Mouse (Mus musculus) midbrain, embryonic 16.5 days (tissue): ENCODE data around the gene Vmn2r81. TPM values are rescaled to one million over a fixed set of nuclear protein-coding genes. Genes with fewer than 3 reads are reported as not detected.
"Not testable (repeated sequence)": the region's sequence is repeated elsewhere in the genome, so short reads cannot be mapped to it uniquely, and the experiment has no call there.

ENCODE experiments used
- ATAC-seq: fragments of 200-750 bp; cut with Nextera tagmentation; 2 replicates; pipeline ENCODE4 v1.8.0; 2017; ENCODE audit warnings: moderate TSS enrichment
- H3K27ac ChIP-seq: fragments of 300-500 bp; sonication (generic); 2 replicates; pipeline ENCODE4 v1.5.1; 2014; ENCODE audit warnings: mild to moderate bottlenecking, low read length, mixed read lengths
- H3K27me3 ChIP-seq: fragments of 300-500 bp; sonication (generic); 2 replicates; pipeline ENCODE4 v1.6.1; 2014; ENCODE audit warnings: low read depth, low read length, mixed read lengths; ENCODE audit not compliant: control insufficient read depth, insufficient read depth
- H3K36me3 ChIP-seq: fragments of 300-500 bp; sonication (generic); 2 replicates; pipeline ENCODE4 v1.6.1; 2014; ENCODE audit warnings: mild to moderate bottlenecking, low read length, moderate library complexity, mixed read lengths; ENCODE audit not compliant: control insufficient read depth, insufficient read depth
- H3K4me1 ChIP-seq: fragments of 300-500 bp; sonication (generic); 2 replicates; pipeline ENCODE4 v1.6.1; 2014; ENCODE audit warnings: mild to moderate bottlenecking, low read length, mixed read lengths; ENCODE audit not compliant: control insufficient read depth, insufficient read depth
- H3K4me2 ChIP-seq: fragments of 300-500 bp; sonication (generic); 2 replicates; pipeline ENCODE4 v1.6.1; 2014; ENCODE audit warnings: mild to moderate bottlenecking, low read length, mixed read lengths
- H3K4me3 ChIP-seq: fragments of 300-500 bp; sonication (generic); 2 replicates; pipeline ENCODE4 v1.5.1; 2014; ENCODE audit warnings: low read depth, mild to moderate bottlenecking, low read length, moderate library complexity, mixed read lengths
- H3K9ac ChIP-seq: fragments of 300-500 bp; sonication (generic); 2 replicates; pipeline ENCODE4 v1.6.1; 2014; ENCODE audit warnings: low read depth, low read length, mixed read lengths
- H3K9me3 ChIP-seq: fragments of 300-500 bp; sonication (generic); replicated peaks from 2 replicates; pipeline ENCODE4 v1.6.1; 2014; ENCODE audit warnings: mild to moderate bottlenecking, low read length, mixed read lengths; ENCODE audit not compliant: control insufficient read depth, poor library complexity, severe bottlenecking
- WGBS: fragments of 180-500 bp; shearing (Covaris S2); extraction: QIAGEN DNeasy Blood & Tissue Kit; methylation state at CpG from one replicate; pipeline ENCODE4 v1.1.7; 2014; 5-methylcytosine and 5-hydroxymethylcytosine counted together
- polyA plus RNA-seq: library from polyadenylated mRNA; unstranded; fragments of >200 nt; fragmentation: Nextera tagmentation; extraction: Ambion mirVana; gene quantifications from 2 replicates; pipeline ENCODE4 v1.2.1, GENCODE M21; 2015

Vmn2r81 gene
- polyA plus RNA-seq, result not detected in 2 replicates

- not testable (repeated sequence) for H3K4me2 ChIP-seq, H3K27me3 ChIP-seq, H3K36me3 ChIP-seq, H3K27ac ChIP-seq, ATAC-seq, H3K4me1 ChIP-seq, H3K4me3 ChIP-seq, H3K9me3 ChIP-seq, H3K9ac ChIP-seq
- 63% methylated on average over 2 of the region's 3 CpGs for WGBS
Measured at GRCm38 (mm10) chr10:79247392-79247791, at the start of gene Vmn2r81. Vmn2r81 (plus strand) TSS chr10:79247692.

DNA sequence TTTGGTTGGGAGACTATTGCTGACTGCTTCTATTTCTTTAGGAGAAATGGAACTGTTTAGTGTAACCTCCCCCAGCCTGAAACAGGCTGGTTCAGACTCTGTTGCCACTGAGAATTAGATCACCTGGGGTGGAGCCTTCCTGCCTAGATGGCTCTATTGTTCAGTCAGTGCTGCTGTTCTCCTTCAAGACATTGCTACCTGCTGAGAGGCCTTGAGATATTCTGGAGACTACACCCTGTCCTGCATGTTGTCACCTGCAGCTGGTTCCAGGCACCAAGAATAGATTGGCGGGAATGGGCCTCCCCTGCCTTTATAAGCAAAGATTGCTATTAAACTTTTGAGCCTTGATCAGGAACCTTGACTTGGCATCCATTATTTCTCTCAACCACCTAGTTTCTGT, 47.5 kb upstream of the Vmn2r81 start:
- WGBS, result 88% methylated on average over 1 of the region's 1 CpGs
- not testable (repeated sequence) for ATAC-seq, H3K27me3 ChIP-seq, H3K4me1 ChIP-seq, H3K4me3 ChIP-seq, H3K36me3 ChIP-seq, H3K27ac ChIP-seq, H3K4me2 ChIP-seq, H3K9ac ChIP-seq, H3K9me3 ChIP-seq

- ATAC-seq, result no peak
Measured at GRCm38 (mm10) chr10:79220432-79220831, 27.1 kb upstream of the Vmn2r81 start.

GRCm38 (mm10) chr10:79221606-79222005, 25.9 kb upstream of the Vmn2r81 start:
- no peaks in the 10 kb centered on the region for H3K36me3 ChIP-seq
- H3K4me3 ChIP-seq, result no peak overlapping the region
- H3K9me3 ChIP-seq, result no peaks in the 10 kb centered on the region
- ATAC-seq, result no peak
- no peaks in the 10 kb centered on the region for H3K4me1 ChIP-seq
- H3K9ac ChIP-seq, result no peak overlapping the region
- no peak overlapping the region for H3K27ac ChIP-seq
- H3K4me2 ChIP-seq, result no peak overlapping the region
- no peaks in the 10 kb centered on the region for H3K27me3 ChIP-seq

More at GRCm38 (mm10) chr10:79220432-79220831, 27.1 kb upstream of the Vmn2r81 start:
- no peaks in the 10 kb centered on the region for H3K27me3 ChIP-seq
- H3K9ac ChIP-seq, result no peak overlapping the region
- H3K36me3 ChIP-seq, result no peaks in the 10 kb centered on the region
- no peak overlapping the region for H3K27ac ChIP-seq
- no peak overlapping the region for H3K4me3 ChIP-seq
- H3K4me2 ChIP-seq, result no peak overlapping the region
- no peaks in the 10 kb centered on the region for H3K9me3 ChIP-seq
- no peaks in the 10 kb centered on the region for H3K4me1 ChIP-seq

- ATAC-seq, result no peak
- WGBS, result 61% methylated on average over 7 of the region's 7 CpGs
Measured at GRCm38 (mm10) chr10:79222214-79222613, 25.3 kb upstream of the Vmn2r81 start.

DNA sequence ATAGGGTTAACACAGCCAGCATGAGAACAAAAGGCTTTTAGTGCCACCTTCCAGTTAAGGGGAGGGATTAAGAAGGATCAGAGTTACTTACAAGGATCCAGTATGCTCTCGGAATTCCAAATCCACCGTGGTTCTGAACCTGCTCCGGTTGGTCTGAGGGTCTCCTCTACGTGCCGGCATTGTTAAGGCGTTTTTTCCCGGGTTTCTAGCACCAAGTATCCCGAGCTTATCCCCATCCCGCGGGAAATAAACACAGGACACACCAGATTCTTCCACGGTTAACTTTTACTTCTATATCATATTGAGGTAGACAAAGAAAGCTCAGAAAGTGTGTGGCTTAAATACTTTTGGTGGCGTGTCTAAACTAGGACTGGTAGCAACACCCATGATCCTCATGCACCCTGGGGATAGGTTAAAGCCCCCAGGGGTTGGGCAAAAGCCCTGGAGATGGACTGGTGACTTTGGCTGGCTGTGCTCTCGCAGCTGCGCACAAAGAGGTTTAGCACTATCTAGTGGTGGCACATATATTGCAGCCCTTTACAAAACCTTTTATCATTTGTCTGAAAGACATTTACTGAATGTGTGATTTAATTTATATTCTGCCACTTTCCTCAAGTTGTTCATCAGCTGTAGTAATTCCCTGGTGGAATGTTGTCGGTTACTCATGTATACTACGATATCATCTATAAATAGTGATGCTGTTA, 74.7 kb downstream of the Vmn2r81 start:
- H3K27ac ChIP-seq, H3K9ac ChIP-seq, H3K4me1 ChIP-seq, H3K27me3 ChIP-seq, H3K36me3 ChIP-seq, H3K9me3 ChIP-seq: not testable (repeated sequence)
- WGBS, result 5% methylated on average over 16 of the region's 16 CpGs
- ATAC-seq, result peak; percentile 64
- Histone ChIP-seq H3K4me3 (peak overlapping the region; percentile 23), H3K4me2 (peak overlapping the region; percentile 34)

More at GRCm38 (mm10) chr10:79222214-79222613, 25.3 kb upstream of the Vmn2r81 start:
- Histone ChIP-seq H3K9ac (no peak overlapping the region), H3K4me3 (no peak overlapping the region), H3K4me1 (no peaks in the 10 kb centered on the region), H3K4me2 (no peak overlapping the region), H3K36me3 (no peaks in the 10 kb centered on the region), H3K27me3 (no peaks in the 10 kb centered on the region), H3K27ac (no peak overlapping the region), H3K9me3 (no peaks in the 10 kb centered on the region)

- ATAC-seq, result 0 out of 2 replicates have a peak, but pooled peaks have one; percentile 39
- no peak overlapping the region for H3K4me3 ChIP-seq
- no peak overlapping the region for H3K27ac ChIP-seq
- no peaks in the 10 kb centered on the region for H3K27me3 ChIP-seq
- no peaks in the 10 kb centered on the region for H3K4me1 ChIP-seq
- H3K9ac ChIP-seq, result no peak overlapping the region
- H3K4me2 ChIP-seq, result no peak overlapping the region
- H3K9me3 ChIP-seq, result no peaks in the 10 kb centered on the region
- no peaks in the 10 kb centered on the region for H3K36me3 ChIP-seq
Measured at GRCm38 (mm10) chr10:79322737-79323086, 75.2 kb downstream of the Vmn2r81 start.

Other genes starting within 250 kb of the Vmn2r81 start
- not detected in 2 replicates for gene Olfr1351, start 235.2 kb upstream of the Vmn2r81 start, polyA plus RNA-seq
- gene Olfr57, start 219.0 kb upstream of the Vmn2r81 start, polyA plus RNA-seq, result 0.51 and 0.62 TPM in 2 replicates
- 57.1 and 58.6 TPM in 2 replicates for gene 2610008E11Rik, start 150.1 kb upstream of the Vmn2r81 start, polyA plus RNA-seq
- not detected in 2 replicates for gene Vmn2r80, start 98.9 kb upstream of the Vmn2r81 start, polyA plus RNA-seq
- gene Vmn2r82, start 108.8 kb downstream of the Vmn2r81 start, polyA plus RNA-seq, result not detected in 2 replicates
- gene Vmn2r83, start 221.0 kb downstream of the Vmn2r81 start, polyA plus RNA-seq, result 0.10 TPM in 1 of 2 replicates, not detected in the other